Mouse (Mus musculus) embryonic facial prominence, embryonic 12.5 days (tissue): ENCODE results near the gene Enpp3. TPM values are rescaled to one million over a fixed set of nuclear protein-coding genes. Genes with fewer than 3 reads are reported as not detected.
"Not testable (repeated sequence)": the region's sequence is repeated elsewhere in the genome, so short reads cannot be mapped to it uniquely, and the experiment has no call there.

Experiments
- ATAC-seq: fragments of 200-750 bp; cut with Nextera tagmentation; 2 replicates; pipeline ENCODE4 v1.8.0; 2017; ENCODE audit not compliant: insufficient number of reproducible peaks, insufficient read depth, low FRiP score, low TSS enrichment
- H3K27ac ChIP-seq: fragments of 300-500 bp; sonication (generic); 2 replicates; pipeline ENCODE4 v1.5.1; 2016; ENCODE audit warnings: mild to moderate bottlenecking
- H3K27me3 ChIP-seq: fragments of 300-500 bp; sonication (generic); 2 replicates; pipeline ENCODE4 v1.6.1; 2016; ENCODE audit warnings: mild to moderate bottlenecking, moderate library complexity
- H3K36me3 ChIP-seq: fragments of 300-500 bp; sonication (generic); 2 replicates; pipeline ENCODE4 v1.6.1; 2016; ENCODE audit warnings: mild to moderate bottlenecking
- H3K4me1 ChIP-seq: fragments of 300-500 bp; sonication (generic); 2 replicates; pipeline ENCODE4 v1.6.1; 2016
- H3K4me2 ChIP-seq: fragments of 300-500 bp; sonication (generic); replicated peaks from 2 replicates; pipeline ENCODE4 v1.6.1; 2016; ENCODE audit warnings: mild to moderate bottlenecking, moderate library complexity
- H3K4me3 ChIP-seq: fragments of 300-500 bp; sonication (generic); 2 replicates; pipeline ENCODE4 v1.5.1; 2016; ENCODE audit warnings: mild to moderate bottlenecking
- H3K9ac ChIP-seq: fragments of 300-500 bp; sonication (generic); 2 replicates; pipeline ENCODE4 v1.6.1; 2016; ENCODE audit warnings: mild to moderate bottlenecking, moderate library complexity
- H3K9me3 ChIP-seq: fragments of 300-500 bp; sonication (generic); 2 replicates; pipeline ENCODE4 v1.6.1; 2016; ENCODE audit warnings: mild to moderate bottlenecking, moderate library complexity
- WGBS: fragments of 180-500 bp; shearing (Covaris S2); methylation state at CpG from one replicate; pipeline ENCODE4 v1.1.7; 2016; 5-methylcytosine and 5-hydroxymethylcytosine counted together
- polyA plus RNA-seq: library from polyadenylated mRNA; unstranded; fragments of >200 nt; fragmentation: Nextera tagmentation; extraction: Ambion mirVana; gene quantifications from 2 replicates; pipeline ENCODE4 v1.2.1, GENCODE M21; 2016

The Enpp3 gene
- polyA plus RNA-seq, 1 experiment from 2014 or later, result 8.1 TPM

DNA sequence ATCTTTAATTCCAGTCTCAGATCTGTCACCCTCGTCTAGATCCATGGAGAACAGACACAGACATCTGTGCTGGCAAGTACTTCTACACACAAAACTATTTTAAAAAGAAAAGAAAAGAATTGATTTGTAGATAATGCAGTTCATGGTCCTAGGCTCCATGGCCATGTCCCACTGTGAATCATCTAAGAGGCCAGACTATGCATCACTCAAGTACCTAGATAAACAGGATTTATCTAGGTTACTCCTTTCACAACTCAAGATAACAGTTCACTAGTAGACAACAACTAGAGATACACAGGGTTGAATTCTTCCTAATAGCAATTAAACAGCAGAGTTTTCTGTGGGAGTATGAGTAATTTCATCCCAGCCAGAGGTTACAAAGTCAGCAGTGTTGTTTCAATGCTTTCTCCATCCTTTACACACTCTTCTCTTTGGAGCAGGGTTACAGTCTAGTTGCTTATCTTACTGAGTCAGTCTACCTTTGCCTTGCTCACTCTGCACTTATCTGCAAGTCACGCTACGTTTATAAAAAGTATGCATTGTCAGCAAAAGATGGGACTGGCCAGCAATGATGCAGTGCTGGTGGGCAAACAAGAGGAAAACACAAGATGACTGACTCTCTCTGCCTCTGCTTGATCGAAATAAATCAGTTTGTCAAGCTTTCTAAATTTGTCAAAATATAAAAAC is 20.5 kb downstream of the Enpp3 start:
- Histone ChIP-seq H3K4me1 (peaks cover 6% of the 10 kb centered on the region; the same call in 1 of the 2 replicates), H3K9ac (no peak overlapping the region), H3K9me3 (0 out of 2 replicates have a peak, but pooled peaks cover 2% of the 10 kb centered on the region), H3K4me2 (no peak overlapping the region), H3K36me3 (no peaks in the 10 kb centered on the region), H3K27ac (no peak overlapping the region), H3K4me3 (no peak overlapping the region), H3K27me3 (no peaks in the 10 kb centered on the region)
- 82% methylated on average over 4 of the region's 4 CpGs for WGBS
- no peak for ATAC-seq

DNA sequence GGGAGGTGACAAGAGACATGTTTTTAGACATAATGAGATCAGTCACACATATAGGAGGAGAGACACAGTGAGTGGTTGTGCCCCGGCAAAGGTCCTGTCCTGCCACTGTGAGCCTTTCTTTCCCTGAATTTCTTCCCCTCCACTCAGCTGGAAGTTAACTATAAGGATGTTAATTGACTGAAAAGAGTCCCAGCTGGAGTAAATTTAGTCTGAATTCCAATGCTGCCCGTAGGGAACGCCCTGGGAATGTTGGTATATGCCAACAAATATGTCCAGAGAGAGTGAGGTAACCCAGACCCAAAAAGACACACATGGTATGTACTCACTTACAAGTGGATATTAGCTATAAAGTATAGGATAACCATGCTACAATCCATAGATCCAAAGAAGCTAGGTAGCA is 23.1 kb downstream of the Enpp3 start:
- H3K9ac ChIP-seq, result no peak overlapping the region
- no peaks in the 10 kb centered on the region for H3K27me3 ChIP-seq
- no peaks in the 10 kb centered on the region for H3K36me3 ChIP-seq
- no peak for ATAC-seq
- 24% methylated on average over 3 of the region's 3 CpGs for WGBS
- no peak overlapping the region for H3K27ac ChIP-seq
- H3K4me2 ChIP-seq, result no peak overlapping the region
- no peak overlapping the region for H3K4me3 ChIP-seq
- H3K4me1 ChIP-seq, result peaks cover 6% of the 10 kb centered on the region; the same call in 1 of the 2 replicates
- H3K9me3 ChIP-seq, result 0 out of 2 replicates have a peak, but pooled peaks cover 2% of the 10 kb centered on the region

DNA sequence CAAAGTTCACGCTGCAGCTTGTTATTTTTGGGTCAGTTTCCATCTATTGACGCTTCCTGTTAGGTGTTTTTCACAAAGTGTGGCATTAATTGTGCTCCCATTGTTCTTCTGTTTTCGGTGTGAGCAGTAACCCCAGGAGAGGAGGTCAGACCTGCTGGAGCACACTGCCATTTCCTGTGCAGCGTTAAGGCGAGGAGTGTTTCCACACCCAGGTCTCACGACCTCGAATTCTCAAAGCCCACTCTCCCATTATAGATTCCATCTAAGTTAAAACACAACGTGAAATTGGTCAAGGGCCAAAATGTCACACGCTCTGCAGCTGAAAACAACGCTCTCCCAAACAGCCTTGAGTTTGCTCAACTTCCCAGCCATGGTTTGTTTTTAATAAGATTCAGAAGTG is 32.0 kb downstream of the Enpp3 start:
- Histone ChIP-seq H3K27me3 (no peaks in the 10 kb centered on the region), H3K36me3 (no peaks in the 10 kb centered on the region), H3K9ac (no peak overlapping the region), H3K4me3 (no peak overlapping the region), H3K27ac (no peak overlapping the region), H3K9me3 (no peaks in the 10 kb centered on the region), H3K4me2 (0 out of 2 replicates have a peak overlapping the region, but pooled peaks have one; percentile 13), H3K4me1 (0 out of 2 replicates have a peak, but pooled peaks cover 4% of the 10 kb centered on the region)
- no peak for ATAC-seq
- 33% methylated on average over 10 of the region's 10 CpGs for WGBS

DNA sequence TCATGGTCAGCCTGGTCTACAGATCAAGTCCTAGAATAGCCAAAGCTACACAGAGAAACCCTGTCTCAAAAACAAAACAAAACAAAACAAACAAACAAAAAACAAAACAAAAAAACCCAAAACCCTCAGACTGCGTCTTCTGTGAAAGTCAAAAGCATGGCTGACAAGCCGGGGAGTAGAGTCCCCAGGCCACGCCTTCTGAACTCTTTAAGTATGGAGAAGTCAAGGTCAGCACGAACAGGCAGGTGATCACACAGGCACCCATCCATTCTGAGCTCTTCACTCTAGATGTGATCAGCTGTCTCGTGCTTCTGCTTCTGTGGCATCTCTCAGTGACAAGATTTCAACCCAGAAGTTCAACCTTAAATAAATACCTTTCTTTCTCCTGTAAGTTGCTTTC is 35.9 kb downstream of the Enpp3 start:
- WGBS, result 89% methylated on average over 5 of the region's 5 CpGs
- no peak for ATAC-seq

DNA sequence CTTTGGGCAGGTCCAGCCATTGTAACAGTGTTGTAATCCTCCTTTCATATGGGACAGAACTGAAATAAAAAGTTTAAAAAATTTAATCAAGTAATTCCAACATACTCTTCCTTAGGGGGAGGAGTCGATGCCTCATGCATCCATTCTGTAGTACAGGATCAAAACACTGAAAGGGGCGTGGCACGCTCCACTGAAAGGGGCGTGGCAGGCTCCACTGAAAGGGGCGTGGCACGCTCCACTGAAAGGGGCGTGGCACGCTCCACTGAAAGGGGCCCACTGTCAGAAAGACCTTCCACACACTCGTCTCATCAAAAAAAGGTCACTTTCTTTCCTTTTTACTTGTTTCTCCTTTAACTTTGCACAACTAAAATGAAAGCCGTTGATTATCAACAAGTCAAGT is 36.7 kb downstream of the Enpp3 start:
- H3K9me3 ChIP-seq, result no peaks in the 10 kb centered on the region
- H3K9ac ChIP-seq, result no peak overlapping the region
- H3K4me3 ChIP-seq, result no peak overlapping the region
- no peaks in the 10 kb centered on the region for H3K27me3 ChIP-seq
- no peak overlapping the region for H3K27ac ChIP-seq
- no peak overlapping the region for H3K4me2 ChIP-seq
- no peak for ATAC-seq
- 91% methylated on average over 10 of the region's 10 CpGs for WGBS
- H3K4me1 ChIP-seq, result 0 out of 2 replicates have a peak, but pooled peaks cover 4% of the 10 kb centered on the region
- 0 out of 2 replicates have a peak, but pooled peaks cover 5% of the 10 kb centered on the region for H3K36me3 ChIP-seq

More for the DNA sequence above, 35.9 kb downstream of the Enpp3 start:
- no peak overlapping the region for H3K9ac ChIP-seq
- H3K27ac ChIP-seq, result no peak overlapping the region
- 0 out of 2 replicates have a peak, but pooled peaks cover 5% of the 10 kb centered on the region for H3K36me3 ChIP-seq
- 0 out of 2 replicates have a peak, but pooled peaks cover 4% of the 10 kb centered on the region for H3K4me1 ChIP-seq
- no peaks in the 10 kb centered on the region for H3K27me3 ChIP-seq
- H3K4me2 ChIP-seq, result no peak overlapping the region
- no peaks in the 10 kb centered on the region for H3K9me3 ChIP-seq
- no peak overlapping the region for H3K4me3 ChIP-seq

DNA sequence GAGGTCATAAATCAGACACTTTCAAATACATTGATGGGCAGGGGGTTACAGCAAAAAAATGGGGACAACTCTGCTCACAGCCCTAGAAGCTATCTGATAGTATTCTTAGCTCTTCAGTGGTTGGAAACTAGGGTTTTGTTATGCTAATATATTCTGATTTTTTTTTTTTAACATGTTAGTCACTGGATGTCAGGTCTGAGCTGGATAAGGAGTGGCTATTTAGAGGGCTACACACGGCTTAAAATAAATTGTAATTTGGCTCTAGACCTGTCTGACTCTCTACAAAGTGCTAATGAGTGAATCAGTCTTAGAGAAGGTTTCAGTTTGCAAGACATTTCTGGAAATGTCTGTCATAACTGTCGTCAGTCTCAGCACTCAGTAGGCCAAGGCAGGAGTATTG is 37.5 kb downstream of the Enpp3 start:
- 69% methylated on average over 2 of the region's 2 CpGs for WGBS
- no peak overlapping the region for H3K9ac ChIP-seq
- H3K4me3 ChIP-seq, result no peak overlapping the region
- ATAC-seq, result no peak
- no peak overlapping the region for H3K27ac ChIP-seq
- H3K4me1 ChIP-seq, result no peaks in the 10 kb centered on the region
- 0 out of 2 replicates have a peak, but pooled peaks cover 5% of the 10 kb centered on the region for H3K36me3 ChIP-seq
- H3K27me3 ChIP-seq, result no peaks in the 10 kb centered on the region
- no peaks in the 10 kb centered on the region for H3K9me3 ChIP-seq
- H3K4me2 ChIP-seq, result no peak overlapping the region

DNA sequence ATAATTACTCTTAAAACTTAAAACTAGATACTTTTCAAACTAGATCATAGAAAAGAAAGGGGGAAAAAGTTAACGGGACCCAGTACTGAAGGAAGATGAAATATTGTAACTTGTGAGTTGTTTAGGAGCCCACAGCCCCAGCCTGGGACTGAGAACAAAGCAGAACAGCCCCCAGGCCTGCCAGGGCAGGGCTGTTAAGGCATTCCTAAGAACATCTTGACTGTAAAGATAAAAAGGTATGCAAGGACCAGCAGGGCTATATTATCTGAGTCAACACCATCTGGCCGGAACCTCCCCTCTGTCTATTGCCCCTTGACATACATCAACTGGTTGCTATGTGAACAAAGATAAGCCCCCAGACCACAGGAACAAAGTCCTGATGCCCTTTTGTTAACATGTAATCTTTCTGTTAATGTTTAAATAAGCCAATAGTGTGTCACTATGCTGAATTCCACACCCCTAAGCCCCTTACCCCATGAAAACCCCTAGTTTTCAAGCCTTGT is 39.8 kb downstream of the Enpp3 start:
- not testable (repeated sequence) for H3K27ac ChIP-seq, H3K4me3 ChIP-seq, H3K9me3 ChIP-seq, H3K27me3 ChIP-seq, H3K4me1 ChIP-seq, H3K4me2 ChIP-seq, ATAC-seq, H3K36me3 ChIP-seq, H3K9ac ChIP-seq
- WGBS, result 96% methylated on average over 2 of the region's 2 CpGs

DNA sequence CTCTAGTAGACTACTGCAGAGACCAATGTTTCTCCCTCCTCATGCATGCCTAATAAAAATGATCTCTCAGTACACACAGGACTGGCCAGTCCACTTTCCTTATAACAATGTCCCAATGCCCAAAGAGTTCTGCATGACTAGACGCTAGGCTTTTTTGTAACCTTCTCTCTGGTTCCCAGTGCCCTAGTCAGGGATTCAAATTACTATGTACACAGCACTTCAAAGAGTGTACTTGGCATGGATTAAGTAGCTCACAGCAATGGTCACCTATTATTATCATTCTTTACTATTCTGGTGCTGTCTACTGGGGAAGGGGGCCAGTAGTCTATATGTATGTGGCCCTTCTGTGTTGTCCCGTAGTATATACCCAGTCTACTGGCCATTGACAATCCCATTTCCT is 40.8 kb downstream of the Enpp3 start:
- Histone ChIP-seq H3K4me3 (no peak overlapping the region), H3K27me3 (no peaks in the 10 kb centered on the region), H3K27ac (no peak overlapping the region), H3K4me2 (no peak overlapping the region), H3K9me3 (no peaks in the 10 kb centered on the region), H3K4me1 (no peaks in the 10 kb centered on the region), H3K36me3 (0 out of 2 replicates have a peak, but pooled peaks cover 5% of the 10 kb centered on the region), H3K9ac (no peak overlapping the region)
- ATAC-seq, result no peak
- WGBS, result 74% methylated on average over 2 of the region's 2 CpGs

DNA sequence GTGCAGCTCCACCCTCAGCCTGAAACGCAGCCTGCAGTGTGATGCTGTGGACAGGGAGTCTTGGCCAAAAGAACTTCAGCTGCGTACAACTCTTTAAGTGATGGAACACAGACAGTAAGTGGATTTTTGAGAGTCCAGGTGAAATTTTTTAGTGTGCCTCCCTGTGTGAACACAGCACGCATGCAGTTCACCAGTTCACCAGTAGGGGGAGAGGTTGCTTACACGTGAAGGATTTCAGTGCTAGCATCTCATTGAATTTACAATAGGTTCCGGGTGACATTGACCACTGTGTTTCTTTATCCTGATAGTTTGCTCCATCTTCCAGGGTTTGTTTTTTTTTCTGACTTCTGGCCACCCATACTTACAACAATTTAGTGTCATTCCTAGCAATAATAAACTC is 45.4 kb downstream of the Enpp3 start:
- H3K4me1 ChIP-seq, result no peaks in the 10 kb centered on the region
- H3K9ac ChIP-seq, result no peak overlapping the region
- no peak overlapping the region for H3K4me3 ChIP-seq
- no peak for ATAC-seq
- H3K27ac ChIP-seq, result no peak overlapping the region
- no peaks in the 10 kb centered on the region for H3K9me3 ChIP-seq
- no peaks in the 10 kb centered on the region for H3K27me3 ChIP-seq
- 48% methylated on average over 5 of the region's 5 CpGs for WGBS
- no peaks in the 10 kb centered on the region for H3K36me3 ChIP-seq
- no peak overlapping the region for H3K4me2 ChIP-seq

DNA sequence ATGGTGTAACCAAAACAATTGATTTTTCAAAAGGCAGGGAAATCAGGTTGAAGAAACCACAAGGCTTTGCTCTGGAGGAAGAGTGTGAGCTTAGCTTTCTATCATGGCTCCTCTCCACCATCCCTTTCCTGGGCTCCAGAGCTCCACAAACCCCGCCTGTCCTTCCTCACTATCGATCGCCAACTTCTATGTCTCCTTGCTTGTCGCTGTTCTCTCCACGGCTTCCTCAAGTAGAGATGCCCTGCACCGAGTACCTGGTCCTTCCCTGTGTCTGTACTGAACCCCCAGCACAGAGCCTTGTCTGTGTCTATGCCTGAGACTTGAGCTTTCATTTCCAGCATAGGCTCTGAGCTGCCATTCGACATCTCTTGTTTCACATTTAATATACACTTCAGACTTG is 49.9 kb downstream of the Enpp3 start:
- H3K9me3 ChIP-seq, result no peaks in the 10 kb centered on the region
- WGBS, result 91% methylated on average over 7 of the region's 7 CpGs
- no peaks in the 10 kb centered on the region for H3K4me1 ChIP-seq
- no peak for ATAC-seq
- no peaks in the 10 kb centered on the region for H3K36me3 ChIP-seq
- no peak overlapping the region for H3K9ac ChIP-seq
- no peak overlapping the region for H3K4me2 ChIP-seq
- no peaks in the 10 kb centered on the region for H3K27me3 ChIP-seq
- no peak overlapping the region for H3K27ac ChIP-seq
- no peak overlapping the region for H3K4me3 ChIP-seq

DNA sequence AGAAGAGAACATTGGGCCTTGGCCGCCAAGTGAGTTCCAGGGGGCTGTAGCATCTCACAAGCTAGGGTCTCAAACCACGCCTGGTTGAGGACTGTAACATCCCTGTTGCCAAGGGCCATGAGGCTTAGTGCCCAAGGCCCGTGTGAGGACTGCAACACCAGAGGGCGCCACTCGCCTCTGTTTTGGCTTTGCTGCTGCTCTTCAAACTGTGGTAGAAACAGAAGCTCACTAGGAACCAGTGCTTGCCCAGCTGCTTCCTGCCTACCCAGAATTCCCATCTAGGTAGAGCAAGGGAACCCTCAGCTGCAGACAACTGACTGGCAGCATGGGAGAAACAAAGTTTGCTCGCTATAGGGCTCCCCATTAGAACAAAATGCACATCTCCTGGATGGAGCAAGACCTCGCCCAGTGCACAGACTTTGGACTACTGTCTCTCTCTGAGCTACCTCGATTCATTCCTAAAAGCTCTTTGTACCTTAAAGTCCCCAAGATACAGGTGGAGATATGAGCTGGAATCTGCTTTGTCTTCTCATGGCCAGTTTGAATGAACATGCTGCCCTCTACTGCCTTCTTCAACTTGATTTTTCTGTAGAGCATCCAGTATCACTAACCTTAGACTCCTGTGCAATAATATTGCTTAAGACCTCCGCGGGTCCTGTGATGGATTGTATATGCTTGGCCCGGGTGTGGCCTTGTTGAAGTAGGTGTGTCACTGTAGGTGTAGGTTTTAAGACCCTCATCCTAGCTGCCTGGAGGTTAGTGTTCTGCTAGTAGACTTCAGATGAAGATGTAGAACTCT is 52.7 kb downstream of the Enpp3 start:
- no peak for ATAC-seq
- Histone ChIP-seq H3K27me3 (no peaks in the 10 kb centered on the region), H3K4me3 (no peak overlapping the region), H3K9ac (no peak overlapping the region), H3K4me2 (no peak overlapping the region), H3K36me3 (no peaks in the 10 kb centered on the region), H3K9me3 (no peaks in the 10 kb centered on the region), H3K4me1 (no peaks in the 10 kb centered on the region), H3K27ac (no peak overlapping the region)
- 71% methylated on average over 11 of the region's 11 CpGs for WGBS

DNA sequence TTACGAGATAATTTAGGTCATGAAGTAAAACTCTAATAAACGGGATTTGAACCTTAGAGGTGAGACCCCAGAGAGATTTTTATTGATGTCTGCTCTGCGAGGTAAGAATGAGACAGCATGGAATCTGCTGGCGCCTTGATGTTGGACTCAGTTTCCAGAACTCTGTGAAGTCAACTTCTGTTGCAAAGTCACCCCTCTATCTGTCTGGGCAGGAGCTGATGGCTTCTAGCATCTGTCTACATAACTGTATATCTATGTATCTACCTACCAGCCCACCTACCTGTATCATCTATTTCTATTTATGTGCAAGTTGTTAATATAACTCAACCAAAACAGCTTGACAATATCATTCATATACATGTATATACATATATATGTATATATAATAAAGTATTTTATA is 57.3 kb downstream of the Enpp3 start:
- H3K9ac ChIP-seq, result no peak overlapping the region
- 85% methylated on average over 4 of the region's 4 CpGs for WGBS
- ATAC-seq, result no peak
- no peak overlapping the region for H3K27ac ChIP-seq
- H3K4me1 ChIP-seq, result no peaks in the 10 kb centered on the region
- H3K4me2 ChIP-seq, result no peak overlapping the region
- H3K27me3 ChIP-seq, result no peaks in the 10 kb centered on the region
- no peak overlapping the region for H3K4me3 ChIP-seq
- no peaks in the 10 kb centered on the region for H3K36me3 ChIP-seq
- H3K9me3 ChIP-seq, result no peaks in the 10 kb centered on the region
